Mouse (Mus musculus) midbrain, postnatal 0 days (tissue): ENCODE measurements around the gene Zcchc4. TPM values are rescaled to one million over a fixed set of nuclear protein-coding genes. Genes with fewer than 3 reads are reported as not detected.
A peak's percentile ranks its signal among the peaks of the same experiment; 100 is the strongest.

Source experiments
- ATAC-seq: fragments of 200-750 bp; cut with Nextera tagmentation; 2 replicates; pipeline ENCODE4 v1.8.0; 2017; ENCODE audit warnings: moderate number of reproducible peaks, mild to moderate bottlenecking, moderate TSS enrichment, moderate library complexity; ENCODE audit not compliant: low FRiP score
- DNase-seq: peaks from one replicate; pipeline ENCODE4 v3.0.0-alpha.2; 2015; ENCODE audit warnings: low spot score
- H3K27ac ChIP-seq: fragments of 300-500 bp; sonication (generic); 2 replicates; pipeline ENCODE4 v1.5.1; 2014; ENCODE audit warnings: low read depth, mild to moderate bottlenecking, low read length, mixed read lengths
- H3K27me3 ChIP-seq: fragments of 300-500 bp; sonication (generic); 2 replicates; pipeline ENCODE4 v1.6.1; 2014; ENCODE audit warnings: low read length, control low read depth, mixed read lengths; ENCODE audit not compliant: insufficient read depth
- H3K36me3 ChIP-seq: fragments of 300-500 bp; sonication (generic); 2 replicates; pipeline ENCODE4 v1.6.1; 2014; ENCODE audit warnings: low read length, control low read depth, mixed read lengths; ENCODE audit not compliant: insufficient read depth
- H3K4me1 ChIP-seq: fragments of 300-500 bp; sonication (generic); 2 replicates; pipeline ENCODE4 v1.6.1; 2014; ENCODE audit warnings: mild to moderate bottlenecking, control low read depth, antibody characterized with exemption, low read length, mixed read lengths; ENCODE audit not compliant: insufficient read depth
- H3K4me2 ChIP-seq: fragments of 300-500 bp; sonication (generic); 2 replicates; pipeline ENCODE4 v1.6.1; 2014; ENCODE audit warnings: low read depth, mild to moderate bottlenecking, low read length, mixed read lengths; ENCODE audit not compliant: poor library complexity, severe bottlenecking
- H3K4me3 ChIP-seq: fragments of 300-500 bp; sonication (generic); 2 replicates; pipeline ENCODE4 v1.5.1; 2014; ENCODE audit warnings: low read depth, mild to moderate bottlenecking, low read length, moderate library complexity
- H3K9ac ChIP-seq: fragments of 300-500 bp; sonication (generic); replicated peaks from 2 replicates; pipeline ENCODE4 v1.6.1; 2014; ENCODE audit warnings: mild to moderate bottlenecking, low read length, moderate library complexity, mixed read lengths; ENCODE audit not compliant: poor library complexity, severe bottlenecking
- H3K9me3 ChIP-seq: fragments of 300-500 bp; sonication (generic); 2 replicates; pipeline ENCODE4 v1.6.1; 2016; ENCODE audit warnings: low read length, control low read depth
- CTCF ChIP-seq: IDR thresholded peaks from 2 replicates; pipeline ENCODE4 v1.5.1; 2016; ENCODE audit warnings: antibody characterized with exemption, mild to moderate bottlenecking
- WGBS: fragments of 180-500 bp; shearing (Covaris S2); extraction: QIAGEN DNeasy Blood & Tissue Kit; methylation state at CpG from one replicate; pipeline ENCODE4 v1.1.7; 2014; 5-methylcytosine and 5-hydroxymethylcytosine counted together
- polyA plus RNA-seq: library from polyadenylated mRNA; unstranded; fragments of >200 nt; fragmentation: Nextera tagmentation; extraction: Ambion mirVana; gene quantifications from 2 replicates; pipeline ENCODE4 v1.2.1, GENCODE M21; 2015
- total RNA-seq: library from RNA; depleted of rRNA; stranded (reverse); fragments of >200 nt; gene quantifications from 2 replicates; pipeline ENCODE4 v1.2.3, GENCODE M21; 2014

The Zcchc4 gene
- total and polyA plus RNA-seq, 2 experiments from 2014 or later = 7.3 to 10.7 TPM

- Histone ChIP-seq H3K4me1 (no peaks in the 10 kb centered on the region), H3K9ac (no peak overlapping the region), H3K27me3 (no peaks in the 10 kb centered on the region), H3K27ac (no peak overlapping the region), H3K4me2 (no peak overlapping the region), H3K36me3 (peaks cover 32% of the 10 kb centered on the region), H3K4me3 (no peak overlapping the region), H3K9me3 (no peaks in the 10 kb centered on the region)
- no peak for DNase-seq
- TF ChIP-seq CTCF = no peak
- no peak for ATAC-seq
- WGBS = 93% methylated on average over 7 of the region's 7 CpGs
These were observed 69.1 kb downstream of the Zcchc4 start for GRCm38 (mm10) chr5:52844319-52844718.

- Histone ChIP-seq H3K4me1 (no peaks in the 10 kb centered on the region), H3K4me3 (no peak overlapping the region), H3K4me2 (no peak overlapping the region), H3K36me3 (peaks cover 49% of the 10 kb centered on the region), H3K27me3 (no peaks in the 10 kb centered on the region), H3K9me3 (no peaks in the 10 kb centered on the region), H3K9ac (no peak overlapping the region), H3K27ac (no peak overlapping the region)
- 0 out of 2 replicates have a peak, but pooled peaks have one; percentile 23 for TF ChIP-seq CTCF
- 92% methylated on average over 5 of the region's 5 CpGs for WGBS
- DNase-seq = no peak
- no peak for ATAC-seq
These were observed 80.5 kb downstream of the Zcchc4 start for GRCm38 (mm10) chr5:52855727-52856126.

GRCm38 (mm10) chr5:52864446-52864845 is 89.2 kb downstream of the Zcchc4 start:
- Histone ChIP-seq H3K27me3 (no peaks in the 10 kb centered on the region), H3K4me3 (no peak overlapping the region), H3K9ac (no peak overlapping the region), H3K9me3 (no peaks in the 10 kb centered on the region), H3K4me1 (no peaks in the 10 kb centered on the region), H3K4me2 (no peak overlapping the region), H3K27ac (no peak overlapping the region), H3K36me3 (peaks cover 58% of the 10 kb centered on the region)
- ATAC-seq (no peak), DNase-seq (no peak)
- WGBS = 94% methylated on average over 8 of the region's 8 CpGs
- no peak for TF ChIP-seq CTCF

- Histone ChIP-seq H3K9me3 (no peaks in the 10 kb centered on the region), H3K4me2 (no peak overlapping the region), H3K4me1 (no peaks in the 10 kb centered on the region), H3K9ac (no peak overlapping the region), H3K27me3 (no peaks in the 10 kb centered on the region), H3K27ac (no peak overlapping the region), H3K36me3 (peaks cover 50% of the 10 kb centered on the region), H3K4me3 (no peak overlapping the region)
- no peak for TF ChIP-seq CTCF
- peak; percentile 13 for DNase-seq
- no peak for ATAC-seq
- 85% methylated on average over 9 of the region's 9 CpGs for WGBS
These were observed 90.6 kb downstream of the Zcchc4 start for GRCm38 (mm10) chr5:52865825-52866224.

- H3K4me2 ChIP-seq = no peak overlapping the region
- H3K27me3 ChIP-seq = no peaks in the 10 kb centered on the region
- DNase-seq = no peak
- H3K27ac ChIP-seq = no peak overlapping the region
- peaks cover 47% of the 10 kb centered on the region for H3K36me3 ChIP-seq
- no peak for TF ChIP-seq CTCF
- H3K4me3 ChIP-seq = no peak overlapping the region
- WGBS = 85% methylated on average over 18 of the region's 18 CpGs
- no peak for ATAC-seq
- H3K9me3 ChIP-seq = no peaks in the 10 kb centered on the region
- no peak overlapping the region for H3K9ac ChIP-seq
- no peaks in the 10 kb centered on the region for H3K4me1 ChIP-seq
These were observed 91.3 kb downstream of the Zcchc4 start for GRCm38 (mm10) chr5:52866361-52867155.

GRCm38 (mm10) chr5:52868918-52869703 is 93.9 kb downstream of the Zcchc4 start:
- H3K27ac ChIP-seq = no peak overlapping the region
- peak; percentile 51 for DNase-seq

More at GRCm38 (mm10) chr5:52868918-52869703, 93.9 kb downstream of the Zcchc4 start:
- WGBS = 59% methylated on average over 12 of the region's 12 CpGs
- Histone ChIP-seq H3K36me3 (peaks cover 31% of the 10 kb centered on the region), H3K4me1 (no peaks in the 10 kb centered on the region), H3K4me3 (no peak overlapping the region), H3K27me3 (no peaks in the 10 kb centered on the region), H3K9me3 (no peaks in the 10 kb centered on the region), H3K4me2 (no peak overlapping the region), H3K9ac (no peak overlapping the region)
- no peak for ATAC-seq
- no peak for TF ChIP-seq CTCF
